Mouse (Mus musculus): ENCODE results near the gene Treml4.
"Not testable (repeated sequence)": the region's sequence is repeated elsewhere in the genome, so short reads cannot be mapped to it uniquely, and the experiment has no call there.

Gene Treml4

DNA sequence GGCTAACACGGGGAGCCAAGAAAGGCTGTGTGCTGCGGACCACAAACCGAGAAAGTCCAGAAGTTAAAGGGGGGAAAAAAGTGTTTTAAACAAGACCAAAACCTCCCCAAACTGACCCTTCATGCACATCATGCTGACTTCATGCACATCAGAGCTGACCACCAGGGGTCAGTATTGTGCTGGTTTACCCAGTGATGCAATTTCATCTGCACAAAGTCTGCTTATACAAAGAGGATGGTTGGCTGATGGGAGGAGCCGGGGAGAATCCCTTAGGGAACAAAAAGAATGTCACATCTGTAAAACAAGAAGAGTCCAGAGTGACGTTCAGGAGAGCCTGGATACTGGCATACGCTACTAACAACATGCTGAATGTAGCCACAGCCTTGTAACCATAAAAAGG lies 10.8 kb downstream of the Treml4 start:
- peak; percentile 85 for DNase-seq

DNA sequence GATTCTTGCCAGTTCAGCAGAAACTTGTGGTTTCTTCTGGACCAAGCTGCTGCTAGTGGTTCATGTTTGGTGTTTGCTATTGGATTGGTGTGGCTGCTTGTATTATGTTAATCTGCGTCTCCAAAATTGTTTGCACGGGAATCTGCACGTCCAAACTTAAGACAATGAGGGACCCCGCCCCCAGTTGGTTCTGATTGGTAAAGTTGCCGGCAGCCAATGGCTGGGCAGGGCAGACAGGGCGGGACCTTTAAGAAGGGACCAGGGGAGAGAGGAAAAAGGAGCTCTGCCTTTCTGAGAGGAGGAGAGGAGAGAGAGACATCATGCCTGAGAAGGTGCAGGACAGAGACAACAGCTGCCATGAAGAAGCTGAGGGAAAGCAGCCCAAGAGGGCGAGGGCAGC lies 11.6 kb downstream of the Treml4 start:
- no peak for DNase-seq

DNA sequence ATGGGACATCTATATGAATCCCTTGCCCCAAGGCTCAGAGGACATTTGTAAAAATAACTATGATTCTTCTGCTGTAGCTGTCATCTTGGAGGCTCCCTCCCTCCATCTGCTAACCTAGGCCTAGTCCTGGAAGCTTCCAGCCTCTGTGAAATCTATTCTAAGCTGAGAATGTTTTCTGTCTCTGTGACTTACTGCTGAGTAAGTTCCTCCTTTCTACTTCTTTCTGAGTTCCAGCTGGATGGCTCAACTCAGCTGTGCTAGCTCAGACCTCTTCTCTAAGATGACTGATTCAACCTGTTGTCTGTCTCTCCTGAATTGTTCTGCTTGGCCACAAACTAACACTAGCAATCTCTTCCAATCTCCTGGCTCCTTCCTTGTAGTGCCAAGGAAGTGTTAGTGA lies 14.3 kb downstream of the Treml4 start:
- no peak for DNase-seq

GRCm38 (mm10) chr17:48279002-48279401 lies 14.9 kb downstream of the Treml4 start:
- DNase-seq: no peak

GRCm38 (mm10) chr17:48280943-48281738 lies 17.0 kb downstream of the Treml4 start:
- no peak for DNase-seq

DNA sequence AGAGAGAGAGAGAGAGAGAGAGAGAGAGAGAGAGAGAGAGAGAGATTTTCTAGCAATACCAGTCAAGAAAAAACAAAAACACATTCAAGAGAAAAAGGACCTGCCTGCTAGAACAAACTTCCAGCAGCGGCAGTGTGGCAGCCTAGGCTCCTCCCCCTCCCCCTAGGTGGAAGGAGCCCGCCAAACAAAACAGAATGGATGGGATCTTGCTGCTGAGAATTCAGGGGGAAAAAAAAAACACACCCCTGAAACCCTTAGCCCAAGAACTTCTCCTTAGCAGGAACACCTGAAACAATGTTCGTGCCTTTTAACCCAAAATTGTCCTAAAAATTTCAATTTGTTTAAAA lies 17.6 kb downstream of the Treml4 start:
- peak; percentile 16 for DNase-seq

DNA sequence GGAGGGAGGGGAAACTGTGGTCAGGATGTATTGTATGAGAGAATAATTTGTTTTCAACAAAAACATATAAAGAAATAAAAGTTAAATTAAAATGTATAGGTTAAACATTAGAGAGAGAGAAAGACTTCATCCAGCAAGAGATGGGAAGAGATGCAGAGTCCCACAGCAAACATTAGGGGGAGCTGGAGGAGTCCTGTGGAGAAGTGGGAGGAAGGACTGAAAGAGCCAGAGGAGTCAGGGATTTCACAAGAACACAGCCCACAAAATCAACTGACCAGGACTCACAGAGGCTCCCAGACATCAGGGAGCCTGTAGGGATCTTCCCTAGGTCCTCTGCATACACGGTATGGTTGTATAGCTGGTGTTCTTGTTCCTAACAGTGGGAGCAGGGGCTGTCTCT lies 22.7 kb downstream of the Treml4 start:
- no peak for DNase-seq

GRCm38 (mm10) chr17:48287276-48287675 lies 23.2 kb downstream of the Treml4 start:
- peak; percentile 19 for DNase-seq

GRCm38 (mm10) chr17:48293500-48294194 lies 29.6 kb downstream of the Treml4 start:
- no peak for DNase-seq

GRCm38 (mm10) chr17:48299203-48299602 lies 35.1 kb downstream of the Treml4 start, which contains the start of gene Treml2:
Gene Treml2 (plus strand): TSS chr17:48299498.
- no peak for DNase-seq

- no peak for DNase-seq
These were observed 35.7 kb downstream of the Treml4 start for GRCm38 (mm10) chr17:48299756-48300155.

- DNase-seq: no peak
These were observed 36.1 kb downstream of the Treml4 start for GRCm38 (mm10) chr17:48300199-48300598.

- no peak for DNase-seq
These were observed 36.8 kb downstream of the Treml4 start for GRCm38 (mm10) chr17:48300861-48301260.

- no peak for DNase-seq
These were observed 37.7 kb downstream of the Treml4 start for GRCm38 (mm10) chr17:48301792-48302191.

DNA sequence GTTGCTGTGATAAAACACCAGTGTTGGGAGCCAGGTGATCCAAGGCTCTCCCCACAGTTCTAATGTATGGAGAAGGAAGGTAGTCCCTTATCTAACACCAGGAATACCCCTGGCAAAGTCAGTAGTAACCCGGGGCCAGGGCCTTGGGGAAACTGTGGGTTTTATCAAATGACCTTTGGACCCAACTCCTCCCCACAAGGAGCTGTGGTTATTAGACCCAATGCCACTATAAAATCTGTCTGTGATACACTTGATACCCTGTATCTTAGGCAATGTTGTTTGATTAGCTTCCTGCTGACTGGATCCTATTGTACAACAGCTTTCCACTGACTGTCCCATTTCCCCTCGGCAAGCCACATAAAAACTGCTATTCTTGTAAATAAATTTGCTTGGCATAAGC lies 48.0 kb downstream of the Treml4 start:
- no peak for DNase-seq

- not testable (repeated sequence) for DNase-seq
These were observed 51.9 kb downstream of the Treml4 start, which contains the start of gene B430306N03Rik for GRCm38 (mm10) chr17:48315905-48316579. Gene B430306N03Rik (plus strand): TSS chr17:48316141.

- no peak for DNase-seq
These were observed 54.6 kb downstream of the Treml4 start for GRCm38 (mm10) chr17:48318686-48319085.

GRCm38 (mm10) chr17:48321279-48321678 lies 57.2 kb downstream of the Treml4 start:
- DNase-seq: no peak

GRCm38 (mm10) chr17:48323236-48323635 lies 59.1 kb downstream of the Treml4 start:
- no peak for DNase-seq

DNA sequence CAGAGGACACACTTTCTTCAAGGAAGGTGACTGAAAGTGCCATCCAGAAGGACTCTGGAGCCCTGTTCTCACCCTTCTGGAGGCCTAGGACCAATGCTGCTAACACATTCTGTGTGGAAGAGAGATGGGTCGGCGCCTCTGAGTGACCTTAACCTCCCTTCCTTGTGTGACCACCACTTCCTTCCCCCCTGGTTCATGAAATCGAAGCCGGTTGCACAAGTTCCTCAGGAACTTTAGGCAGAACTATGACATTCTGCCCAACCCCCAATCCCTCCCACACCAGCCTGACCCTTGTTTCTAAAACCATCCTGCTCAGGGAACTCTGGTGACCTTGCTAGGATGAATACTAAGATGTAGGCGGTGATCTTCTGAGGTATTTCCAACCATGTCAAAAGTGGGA lies 60.2 kb downstream of the Treml4 start:
- DNase-seq: no peak
